Mouse (Mus musculus) bone marrow macrophage, adult 2 months (primary cell): Measurements from ENCODE around the gene Galnt12.

Experiments
- CTCF ChIP-seq: IDR thresholded peaks from 2 replicates; pipeline ENCODE4 v1.5.1; 2012; ENCODE audit warnings: low read depth, mild to moderate bottlenecking, low read length, moderate library complexity
- POLR2A ChIP-seq: IDR thresholded peaks from 2 replicates; pipeline ENCODE4 v1.6.1; 2012; ENCODE audit warnings: mild to moderate bottlenecking, low read depth, low read length, borderline replicate concordance

GRCm38 (mm10) chr4:47124140-47124711 is 32.5 kb downstream of the Galnt12 start:
- TF ChIP-seq CTCF (no peak), POLR2A (no peak)
